In genomic region chr9:114933037-114933722, GRCm38 (mm10) we compare ENCODE assay signal across 9 mouse cellular contexts. TPM values are rescaled to one million over a fixed set of nuclear protein-coding genes. Genes with fewer than 3 reads are reported as not detected.
A peak's percentile ranks its signal among the peaks of the same experiment; 100 is the strongest.
DNase-seq lines count a peak whose midpoint lies in the region; ATAC-seq and TF ChIP-seq lines count a peak whose summit lies in the region.
"Had no signal": no experiment of that assay in that cellular context is flagged by ENCODE, and none has a peak within 500 bp of the region (broad histone marks: within the 10 kb centered on the region; RNA-seq: fewer than 3 reads in every experiment).

No protein-coding gene starts in this region.

- H3K4me1 ChIP-seq in hindbrain, postnatal 0 days (ENCODE audit: insufficient read depth, low read length), result peaks cover 6% of the 10 kb centered on the region; the same call in 1 of the 2 replicates
- H3K4me1 ChIP-seq in midbrain, embryonic 15.5 days, result peaks cover 21% of the 10 kb centered on the region

- H3K4me3 ChIP-seq in hindbrain, postnatal 0 days (ENCODE audit: low read length), result peak overlapping the region; percentile 75
- peak overlapping the region; percentile 90 for H3K4me3 ChIP-seq in midbrain, embryonic 15.5 days

- H3K9me3 ChIP-seq in hindbrain, postnatal 0 days (ENCODE audit: low read length), result no peaks in the 10 kb centered on the region
- H3K9me3 ChIP-seq in midbrain, embryonic 15.5 days, result no peaks in the 10 kb centered on the region

- H3K4me2 ChIP-seq in hindbrain, postnatal 0 days (ENCODE audit: low read depth, low read length), result peak overlapping the region; percentile 93
- peak overlapping the region; percentile 99 for H3K4me2 ChIP-seq in midbrain, embryonic 15.5 days

- DNase-seq in frontal cortex, postnatal 10 days (ENCODE audit: low spot score in 2 of 2), result no peak
- peak; percentile 43 for DNase-seq in thymus, postnatal 0 days (ENCODE audit: low spot score)
- no peak for DNase-seq in thymus, postnatal 25 days
- peak; percentile 31 for DNase-seq in hindbrain, postnatal 0 days (ENCODE audit: low spot score)
- DNase-seq in adrenal gland, postnatal 10 days, result no peak
- no peak for DNase-seq in left cerebral cortex, adult 18-20 months (ENCODE audit: low spot score in 2 of 2)

- H3K36me3 ChIP-seq in hindbrain, postnatal 0 days (ENCODE audit: insufficient read depth, low read length), result no peaks in the 10 kb centered on the region
- no peaks in the 10 kb centered on the region for H3K36me3 ChIP-seq in midbrain, embryonic 15.5 days (replicated peaks)

- no peaks in the 10 kb centered on the region for H3K27me3 ChIP-seq in hindbrain, postnatal 0 days (ENCODE audit: insufficient read depth, low read length)
- H3K27me3 ChIP-seq in midbrain, embryonic 15.5 days (replicated peaks), result no peaks in the 10 kb centered on the region

- H3K9ac ChIP-seq in hindbrain, postnatal 0 days (replicated peaks; ENCODE audit: low read length), result peak overlapping the region; percentile 76
- H3K9ac ChIP-seq in midbrain, embryonic 15.5 days, result peak overlapping the region; percentile 80

- H3K27ac ChIP-seq in hindbrain, postnatal 0 days, result peak overlapping the region; percentile 77
- peak overlapping the region; percentile 79 for H3K27ac ChIP-seq in midbrain, embryonic 15.5 days

- TF ChIP-seq CTCF in hindbrain, postnatal 0 days (IDR thresholded peaks at IDR 0.05; ENCODE audit: low read depth), result no peak

- WGBS in hindbrain, postnatal 0 days, result under 1% methylated on average over 49 of the region's 50 CpGs
- WGBS in midbrain, embryonic 15.5 days, result under 1% methylated on average over 50 of the region's 50 CpGs

- peak; percentile 56; the same call in 1 of the 2 replicates for ATAC-seq in frontal cortex, adult (ENCODE audit: low TSS enrichment)
- ATAC-seq in hindbrain, postnatal 0 days, result peak; percentile 15; the same call in 1 of the 2 replicates
- ATAC-seq in midbrain, embryonic 15.5 days (replicated peaks), result peak; percentile 60

RNA-seq across cellular contexts. Expression of gene Gpd1l, which starts 0.6 kb away (rescaled TPM):
- 14.5 and 16.4 TPM in 2 replicates for polyA plus RNA-seq in thymus, postnatal 0 days (2015; fragmentation: Nextera tagmentation; extraction: Ambion mirVana)
- 75.9 and 79.3 TPM in 2 replicates for total RNA-seq in hindbrain, postnatal 0 days (2014; rRNA removed)
- 35.7 and 40.9 TPM in 2 replicates for polyA plus RNA-seq in hindbrain, postnatal 0 days (2015; fragmentation: Nextera tagmentation; extraction: Ambion mirVana)
- polyA plus RNA-seq in midbrain, embryonic 15.5 days (2015; fragmentation: Nextera tagmentation; extraction: Ambion mirVana), result 30.8 and 30.9 TPM in 2 replicates
- 10 to 100 TPM; 25.1 to 30.8 TPM for total RNA-seq in adrenal gland, postnatal 10 days (2021)
- total RNA-seq in left cerebral cortex, adult 18-20 months (2021), result 10 to 100 TPM; 83.6 to 91.5 TPM
- total RNA-seq: MEL had no signal

RNA-seq across cellular contexts. Expression of gene Osbpl10, which starts 45.2 kb away (rescaled TPM):
- polyA plus RNA-seq in thymus, postnatal 0 days (2015; fragmentation: Nextera tagmentation; extraction: Ambion mirVana), result 20.2 and 21.7 TPM in 2 replicates
- 18.2 and 22.5 TPM in 2 replicates for total RNA-seq in hindbrain, postnatal 0 days (2014; rRNA removed)
- polyA plus RNA-seq in hindbrain, postnatal 0 days (2015; fragmentation: Nextera tagmentation; extraction: Ambion mirVana), result 3.0 and 3.3 TPM in 2 replicates
- polyA plus RNA-seq in midbrain, embryonic 15.5 days (2015; fragmentation: Nextera tagmentation; extraction: Ambion mirVana), result 2.8 and 4.3 TPM in 2 replicates
- total RNA-seq in adrenal gland, postnatal 10 days (2021), result 1 to 10 TPM; 8.1 to 8.5 TPM
- 10 to 100 TPM; 48.5 to 48.9 TPM for total RNA-seq in left cerebral cortex, adult 18-20 months (2021)
- total RNA-seq: MEL had no signal

RNA-seq across cellular contexts. Expression of gene Rps27rt, which starts 49.4 kb away (rescaled TPM):
- polyA plus RNA-seq in thymus, postnatal 0 days (2015; fragmentation: Nextera tagmentation; extraction: Ambion mirVana), result 1,002 and 1,087 TPM in 2 replicates
- 32.8 and 182 TPM in 2 replicates for total RNA-seq in hindbrain, postnatal 0 days (2014; rRNA removed)
- polyA plus RNA-seq in hindbrain, postnatal 0 days (2015; fragmentation: Nextera tagmentation; extraction: Ambion mirVana), result 281 and 288 TPM in 2 replicates
- 154 and 180 TPM in 2 replicates for polyA plus RNA-seq in midbrain, embryonic 15.5 days (2015; fragmentation: Nextera tagmentation; extraction: Ambion mirVana)
- total RNA-seq in adrenal gland, postnatal 10 days (2021), result 10 to 100 TPM; 43.0 to 65.9 TPM
- total RNA-seq in left cerebral cortex, adult 18-20 months (2021), result 10 to 100 TPM; 31.5 to 43.7 TPM

Comparison
In these comparisons a context has a peak if more than half of its experiments do, and no peak if none do; other contexts are left out.
1. DNase-seq: peak in thymus, postnatal 0 days (single experiment) and hindbrain, postnatal 0 days (single experiment); none in frontal cortex, postnatal 10 days (0 of 2), thymus, postnatal 25 days (single experiment), adrenal gland, postnatal 10 days (single experiment) and left cerebral cortex, adult 18-20 months (0 of 2).
2. Peak in every context shown above with its lines, with median percentiles within 50 percentile points of each other: ATAC-seq.